Mouse (Mus musculus) midbrain, postnatal 0 days (tissue): ENCODE measurements around the gene Kifc5b. TPM values are rescaled to one million over a fixed set of nuclear protein-coding genes. Genes with fewer than 3 reads are reported as not detected.

Experiments used
- ATAC-seq: fragments of 200-750 bp; cut with Nextera tagmentation; 2 replicates; pipeline ENCODE4 v1.8.0; 2017; ENCODE audit warnings: moderate number of reproducible peaks, mild to moderate bottlenecking, moderate TSS enrichment, moderate library complexity; ENCODE audit not compliant: low FRiP score
- DNase-seq: peaks from one replicate; pipeline ENCODE4 v3.0.0-alpha.2; 2015; ENCODE audit warnings: low spot score
- H3K27ac ChIP-seq: fragments of 300-500 bp; sonication (generic); 2 replicates; pipeline ENCODE4 v1.5.1; 2014; ENCODE audit warnings: low read depth, mild to moderate bottlenecking, low read length, mixed read lengths
- H3K27me3 ChIP-seq: fragments of 300-500 bp; sonication (generic); 2 replicates; pipeline ENCODE4 v1.6.1; 2014; ENCODE audit warnings: low read length, control low read depth, mixed read lengths; ENCODE audit not compliant: insufficient read depth
- H3K36me3 ChIP-seq: fragments of 300-500 bp; sonication (generic); 2 replicates; pipeline ENCODE4 v1.6.1; 2014; ENCODE audit warnings: low read length, control low read depth, mixed read lengths; ENCODE audit not compliant: insufficient read depth
- H3K4me1 ChIP-seq: fragments of 300-500 bp; sonication (generic); 2 replicates; pipeline ENCODE4 v1.6.1; 2014; ENCODE audit warnings: mild to moderate bottlenecking, control low read depth, antibody characterized with exemption, low read length, mixed read lengths; ENCODE audit not compliant: insufficient read depth
- H3K4me2 ChIP-seq: fragments of 300-500 bp; sonication (generic); 2 replicates; pipeline ENCODE4 v1.6.1; 2014; ENCODE audit warnings: low read depth, mild to moderate bottlenecking, low read length, mixed read lengths; ENCODE audit not compliant: poor library complexity, severe bottlenecking
- H3K4me3 ChIP-seq: fragments of 300-500 bp; sonication (generic); 2 replicates; pipeline ENCODE4 v1.5.1; 2014; ENCODE audit warnings: low read depth, mild to moderate bottlenecking, low read length, moderate library complexity
- H3K9ac ChIP-seq: fragments of 300-500 bp; sonication (generic); replicated peaks from 2 replicates; pipeline ENCODE4 v1.6.1; 2014; ENCODE audit warnings: mild to moderate bottlenecking, low read length, moderate library complexity, mixed read lengths; ENCODE audit not compliant: poor library complexity, severe bottlenecking
- H3K9me3 ChIP-seq: fragments of 300-500 bp; sonication (generic); 2 replicates; pipeline ENCODE4 v1.6.1; 2016; ENCODE audit warnings: low read length, control low read depth
- CTCF ChIP-seq: IDR thresholded peaks from 2 replicates; pipeline ENCODE4 v1.5.1; 2016; ENCODE audit warnings: antibody characterized with exemption, mild to moderate bottlenecking
- WGBS: fragments of 180-500 bp; shearing (Covaris S2); extraction: QIAGEN DNeasy Blood & Tissue Kit; methylation state at CpG from one replicate; pipeline ENCODE4 v1.1.7; 2014; 5-methylcytosine and 5-hydroxymethylcytosine counted together
- polyA plus RNA-seq: library from polyadenylated mRNA; unstranded; fragments of >200 nt; fragmentation: Nextera tagmentation; extraction: Ambion mirVana; gene quantifications from 2 replicates; pipeline ENCODE4 v1.2.1, GENCODE M21; 2015
- total RNA-seq: library from RNA; depleted of rRNA; stranded (reverse); fragments of >200 nt; gene quantifications from 2 replicates; pipeline ENCODE4 v1.2.3, GENCODE M21; 2014

Kifc5b gene
- total and polyA plus RNA-seq, 2 experiments from 2014 or later: 1.9 to 4.7 TPM

- Histone ChIP-seq H3K4me2 (peak overlapping the region; percentile 86), H3K27me3 (no peaks in the 10 kb centered on the region), H3K9me3 (no peaks in the 10 kb centered on the region), H3K36me3 (0 out of 2 replicates have a peak, but pooled peaks cover 7% of the 10 kb centered on the region), H3K4me3 (peak overlapping the region; percentile 70), H3K27ac (peak overlapping the region; percentile 93), H3K4me1 (peaks cover 60% of the 10 kb centered on the region), H3K9ac (peak overlapping the region; percentile 89)
- ATAC-seq (peak; percentile 0; the same call in 1 of the 2 replicates), DNase-seq (peak; percentile 64)
- TF ChIP-seq CTCF: 0 out of 2 replicates have a peak, but pooled peaks have one; percentile 23
- WGBS: 0% methylated on average over 9 of the region's 87 CpGs
These were observed 31.6 kb downstream of the Kifc5b start for GRCm38 (mm10) chr17:26948316-26949050.

- Histone ChIP-seq H3K4me3 (peak overlapping the region; percentile 70), H3K9me3 (no peaks in the 10 kb centered on the region), H3K4me1 (peaks cover 60% of the 10 kb centered on the region), H3K9ac (peak overlapping the region; percentile 89), H3K27ac (peak overlapping the region; percentile 93), H3K36me3 (0 out of 2 replicates have a peak, but pooled peaks cover 7% of the 10 kb centered on the region), H3K27me3 (no peaks in the 10 kb centered on the region), H3K4me2 (peak overlapping the region; percentile 86)
- WGBS: 6% methylated on average over 9 of the region's 14 CpGs
- ATAC-seq (peak; percentile 16; the same call in 1 of the 2 replicates), DNase-seq (peak; percentile 53)
- peak; percentile 62 for TF ChIP-seq CTCF
These were observed 32.2 kb downstream of the Kifc5b start for GRCm38 (mm10) chr17:26949051-26949577.

GRCm38 (mm10) chr17:26949866-26950265 is 33.0 kb downstream of the Kifc5b start:
- ATAC-seq (no peak), DNase-seq (no peak)
- peaks cover 60% of the 10 kb centered on the region for H3K4me1 ChIP-seq
- peak overlapping the region; percentile 70 for H3K4me3 ChIP-seq
- 25% methylated on average over 4 of the region's 5 CpGs for WGBS
- peak overlapping the region; percentile 86 for H3K4me2 ChIP-seq
- H3K27me3 ChIP-seq: no peaks in the 10 kb centered on the region
- peak overlapping the region; percentile 93 for H3K27ac ChIP-seq
- no peaks in the 10 kb centered on the region for H3K9me3 ChIP-seq
- H3K36me3 ChIP-seq: peaks cover 9% of the 10 kb centered on the region; the same call in 1 of the 2 replicates
- no peak for TF ChIP-seq CTCF
- peak overlapping the region; percentile 89 for H3K9ac ChIP-seq

- Histone ChIP-seq H3K36me3 (peaks cover 17% of the 10 kb centered on the region), H3K9ac (peak overlapping the region; percentile 89), H3K4me2 (peak overlapping the region; percentile 86), H3K27ac (peak overlapping the region; percentile 93), H3K27me3 (no peaks in the 10 kb centered on the region), H3K9me3 (no peaks in the 10 kb centered on the region), H3K4me3 (peak overlapping the region; percentile 37), H3K4me1 (peaks cover 55% of the 10 kb centered on the region)
- DNase-seq (no peak), ATAC-seq (no peak)
- TF ChIP-seq CTCF: no peak
- WGBS: 19% methylated on average over 7 of the region's 7 CpGs
These were observed 33.8 kb downstream of the Kifc5b start for GRCm38 (mm10) chr17:26950560-26951288.

- peak overlapping the region; percentile 71 for H3K27ac ChIP-seq
- peak overlapping the region; percentile 70 for H3K9ac ChIP-seq
- ATAC-seq (peak; percentile 71), DNase-seq (peak; percentile 92)
- H3K9me3 ChIP-seq: no peaks in the 10 kb centered on the region
- H3K36me3 ChIP-seq: peaks cover 22% of the 10 kb centered on the region
- TF ChIP-seq CTCF: no peak
- peak overlapping the region; percentile 86 for H3K4me2 ChIP-seq
- peaks cover 48% of the 10 kb centered on the region for H3K4me1 ChIP-seq
- 1% methylated on average over 9 of the region's 11 CpGs for WGBS
- peak overlapping the region; percentile 37 for H3K4me3 ChIP-seq
- H3K27me3 ChIP-seq: no peaks in the 10 kb centered on the region
These were observed 34.5 kb downstream of the Kifc5b start for GRCm38 (mm10) chr17:26951406-26951805.
